Mouse (Mus musculus) brain, embryonic 14.5 days (tissue): ENCODE measurements around the gene Ftl1.

Experiments
- CTCF ChIP-seq: fragments of 200-500 bp; IDR thresholded peaks from 2 replicates; pipeline ENCODE4 v1.5.1; 2012; ENCODE audit warnings: inconsistent platforms, mild to moderate bottlenecking, moderate library complexity, borderline replicate concordance; ENCODE audit not compliant: insufficient read depth, insufficient read length; ENCODE audit errors: extremely low read depth
- POLR2A ChIP-seq: fragments of 200-500 bp; IDR thresholded peaks from 2 replicates; pipeline ENCODE4 v1.6.1; 2012; ENCODE audit warnings: mild to moderate bottlenecking, inconsistent platforms, borderline replicate concordance; ENCODE audit not compliant: poor library complexity, insufficient read depth, insufficient read length, severe bottlenecking; ENCODE audit errors: extremely low read depth

- TF ChIP-seq CTCF (peak; percentile 38; the same call in 1 of the 2 replicates), POLR2A (no peak)
Measured at GRCm38 (mm10) chr7:45447325-45447990, 12.2 kb downstream of the Ftl1 start.
